In the genomic region with DNA sequence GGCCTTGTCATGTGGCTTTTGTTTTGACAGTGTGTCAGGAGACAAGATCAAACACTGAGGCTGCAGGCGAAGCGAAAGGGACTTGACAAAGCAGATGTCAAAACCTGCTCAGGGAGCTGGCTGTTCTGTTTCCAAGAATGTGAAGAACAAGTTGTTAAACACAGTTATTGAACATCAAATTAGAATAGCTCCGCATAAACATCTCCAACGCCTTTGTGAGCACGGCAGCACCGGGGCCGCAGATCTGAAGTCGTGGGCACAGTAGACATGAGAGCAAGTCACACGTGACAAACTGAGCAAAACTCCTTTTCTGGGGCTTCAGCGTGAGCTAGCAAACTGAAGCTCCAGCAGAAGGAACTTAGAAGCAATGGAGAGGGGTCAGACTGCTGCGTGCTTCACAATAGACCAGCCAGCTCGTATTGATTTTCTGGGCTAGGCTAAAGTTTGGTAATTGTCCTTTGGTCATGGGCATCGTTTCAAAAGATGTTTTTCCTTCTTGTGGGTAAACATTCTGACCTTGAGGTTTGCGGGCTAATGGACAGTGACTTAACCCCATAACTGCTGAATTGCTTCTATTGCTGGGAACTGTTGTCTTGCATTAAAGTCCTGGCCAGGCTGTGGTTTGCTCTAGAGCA, we compare ENCODE assay signal across 17 mouse cellular contexts. TPM values are rescaled to one million over a fixed set of nuclear protein-coding genes. Genes with fewer than 3 reads are reported as not detected.
A peak's percentile ranks its signal among the peaks of the same experiment; 100 is the strongest.
DNase-seq lines count a peak whose midpoint lies in the region; ATAC-seq and TF ChIP-seq lines count a peak whose summit lies in the region.
"Had no signal": no experiment of that assay in that cellular context is flagged by ENCODE, and none has a peak within 500 bp of the region (broad histone marks: within the 10 kb centered on the region; RNA-seq: fewer than 3 reads in every experiment).

No protein-coding gene starts in this region.

- no peaks in the 10 kb centered on the region for H3K4me1 ChIP-seq in forebrain, postnatal 0 days (ENCODE audit: insufficient read depth)
- no peaks in the 10 kb centered on the region for H3K4me1 ChIP-seq in forebrain, embryonic 14.5 days (ENCODE audit: control insufficient read depth, insufficient read depth, low read length)
- H3K4me1 ChIP-seq in midbrain, embryonic 10.5 days, result peaks cover 20% of the 10 kb centered on the region
- peaks cover 9% of the 10 kb centered on the region for H3K4me1 ChIP-seq in midbrain, embryonic 13.5 days (replicated peaks)
- H3K4me1 ChIP-seq in forebrain, embryonic 16.5 days (replicated peaks; ENCODE audit: control insufficient read depth, insufficient read depth, low read length), result peaks cover 3% of the 10 kb centered on the region; the same call in 1 of the 2 replicates

- H3K4me3 ChIP-seq in forebrain, postnatal 0 days (ENCODE audit: low read depth, low read length), result no peak overlapping the region
- no peak overlapping the region for H3K4me3 ChIP-seq in forebrain, embryonic 14.5 days (ENCODE audit: low read depth, low read length)
- H3K4me3 ChIP-seq in midbrain, embryonic 10.5 days, result no peak overlapping the region
- no peak overlapping the region for H3K4me3 ChIP-seq in midbrain, embryonic 13.5 days (replicated peaks)
- no peak overlapping the region for H3K4me3 ChIP-seq in forebrain, embryonic 16.5 days (replicated peaks; ENCODE audit: low read length)
- H3K4me3 ChIP-seq: forebrain, embryonic 12.5 days; limb, embryonic 10.5 days had no signal

- H3K27me3 ChIP-seq in forebrain, postnatal 0 days (ENCODE audit: insufficient read depth, low read length), result no peaks in the 10 kb centered on the region
- no peaks in the 10 kb centered on the region for H3K27me3 ChIP-seq in forebrain, embryonic 14.5 days (replicated peaks; ENCODE audit: control insufficient read depth, insufficient read depth, low read length)
- H3K27me3 ChIP-seq in midbrain, embryonic 10.5 days (ENCODE audit: low read depth, poor library complexity, severe bottlenecking), result no peaks in the 10 kb centered on the region
- H3K27me3 ChIP-seq in midbrain, embryonic 13.5 days, result no peaks in the 10 kb centered on the region
- H3K27me3 ChIP-seq in forebrain, embryonic 16.5 days (replicated peaks; ENCODE audit: control insufficient read depth, insufficient read depth, low read length), result no peaks in the 10 kb centered on the region
- H3K27me3 ChIP-seq: forebrain, embryonic 12.5 days had no signal

- no peak overlapping the region for H3K9ac ChIP-seq in forebrain, postnatal 0 days
- H3K9ac ChIP-seq in forebrain, embryonic 14.5 days (ENCODE audit: low read length), result no peak overlapping the region
- H3K9ac ChIP-seq in midbrain, embryonic 13.5 days (replicated peaks), result no peak overlapping the region
- no peak overlapping the region for H3K9ac ChIP-seq in forebrain, embryonic 16.5 days (replicated peaks; ENCODE audit: low read depth, low read length)
- H3K9ac ChIP-seq: forebrain, embryonic 12.5 days; lung, embryonic 14.5 days had no signal

- TF ChIP-seq CTCF in forebrain, postnatal 0 days (IDR thresholded peaks at IDR 0.05; ENCODE audit: low read depth), result no peak

- H3K9me3 ChIP-seq in forebrain, postnatal 0 days (ENCODE audit: low read length), result 0 out of 2 replicates have a peak, but pooled peaks cover under 1% of the 10 kb centered on the region
- H3K9me3 ChIP-seq in forebrain, embryonic 14.5 days (replicated peaks; ENCODE audit: control insufficient read depth, low read length), result no peaks in the 10 kb centered on the region
- H3K9me3 ChIP-seq in midbrain, embryonic 10.5 days (replicated peaks), result no peaks in the 10 kb centered on the region
- no peaks in the 10 kb centered on the region for H3K9me3 ChIP-seq in midbrain, embryonic 13.5 days
- no peaks in the 10 kb centered on the region for H3K9me3 ChIP-seq in forebrain, embryonic 16.5 days (ENCODE audit: control insufficient read depth, low read length)
- H3K9me3 ChIP-seq: forebrain, embryonic 12.5 days; limb, embryonic 10.5 days had no signal

- WGBS in forebrain, postnatal 0 days, result 51% methylated on average over 14 of the region's 14 CpGs
- 61% methylated on average over 14 of the region's 14 CpGs for WGBS in forebrain, embryonic 14.5 days
- 69% methylated on average over 14 of the region's 14 CpGs for WGBS in midbrain, embryonic 10.5 days
- WGBS in midbrain, embryonic 13.5 days, result 62% methylated on average over 14 of the region's 14 CpGs
- WGBS in forebrain, embryonic 16.5 days, result 59% methylated on average over 14 of the region's 14 CpGs

- H3K36me3 ChIP-seq in forebrain, postnatal 0 days (ENCODE audit: insufficient read depth), result no peaks in the 10 kb centered on the region
- H3K36me3 ChIP-seq in forebrain, embryonic 14.5 days (ENCODE audit: control insufficient read depth, insufficient read depth, low read length), result no peaks in the 10 kb centered on the region
- no peaks in the 10 kb centered on the region for H3K36me3 ChIP-seq in midbrain, embryonic 10.5 days
- no peaks in the 10 kb centered on the region for H3K36me3 ChIP-seq in midbrain, embryonic 13.5 days
- no peaks in the 10 kb centered on the region for H3K36me3 ChIP-seq in forebrain, embryonic 16.5 days (ENCODE audit: control insufficient read depth, insufficient read depth)
- H3K36me3 ChIP-seq: forebrain, embryonic 12.5 days; limb, embryonic 10.5 days had no signal

- peak; percentile 32; the same call in 1 of the 2 replicates for ATAC-seq in forebrain, postnatal 0 days
- ATAC-seq in forebrain, embryonic 14.5 days, result no peak
- no peak for ATAC-seq in midbrain, embryonic 13.5 days
- ATAC-seq in forebrain, embryonic 16.5 days, result no peak

- no peak for DNase-seq in forebrain, postnatal 0 days
- no peak for DNase-seq in forebrain, embryonic 14.5 days (ENCODE audit: low spot score)
- no peak for DNase-seq in midbrain, embryonic 10.5 days (ENCODE audit: low spot score)
- DNase-seq in frontal cortex, postnatal 14 days (ENCODE audit: low spot score in 2 of 2), result peak; percentile 41 to 60
- DNase-seq in right cerebral cortex, postnatal 25 days, result peak; percentile 20
- DNase-seq in urinary bladder, postnatal 4 days (ENCODE audit: low spot score in 2 of 2), result no peak
- DNase-seq: cerebellum, adult 8-10 months; lung, embryonic 14.5 days; thymus, adult 2 months had no signal

- H3K27ac ChIP-seq in forebrain, postnatal 0 days (ENCODE audit: low read depth, low read length), result no peak overlapping the region
- no peak overlapping the region for H3K27ac ChIP-seq in forebrain, embryonic 14.5 days (ENCODE audit: low read depth, low read length)
- H3K27ac ChIP-seq in midbrain, embryonic 10.5 days (replicated peaks), result peak overlapping the region; percentile 69; the same call in 1 of the 2 replicates
- no peak overlapping the region for H3K27ac ChIP-seq in midbrain, embryonic 13.5 days
- no peak overlapping the region for H3K27ac ChIP-seq in forebrain, embryonic 16.5 days (ENCODE audit: low read length)
- H3K27ac ChIP-seq: forebrain, embryonic 12.5 days; limb, embryonic 10.5 days had no signal

- no peak overlapping the region for H3K4me2 ChIP-seq in forebrain, postnatal 0 days (ENCODE audit: low read depth)
- H3K4me2 ChIP-seq in forebrain, embryonic 14.5 days (ENCODE audit: low read length), result no peak overlapping the region
- H3K4me2 ChIP-seq in midbrain, embryonic 13.5 days (replicated peaks), result no peak overlapping the region
- no peak overlapping the region for H3K4me2 ChIP-seq in forebrain, embryonic 16.5 days (ENCODE audit: low read length)
- H3K4me2 ChIP-seq: forebrain, embryonic 12.5 days; lung, embryonic 14.5 days had no signal

RNA-seq across cellular contexts. Expression of a gene that starts 39.6 kb away (rescaled TPM):
- not detected in 2 replicates for total RNA-seq in forebrain, postnatal 0 days (2014; rRNA removed)
- polyA plus RNA-seq in forebrain, postnatal 0 days (2015; fragmentation: Nextera tagmentation; extraction: Ambion mirVana), result not detected in 2 replicates
- not detected in 2 replicates for polyA plus RNA-seq in forebrain, embryonic 14.5 days (2014; fragmentation: Nextera tagmentation; extraction: Ambion mirVana)
- polyA plus RNA-seq in midbrain, embryonic 10.5 days (2016; fragmentation: Nextera tagmentation; extraction: Ambion mirVana), result not detected in 2 replicates
- polyA plus RNA-seq in midbrain, embryonic 13.5 days (2015; fragmentation: Nextera tagmentation; extraction: Ambion mirVana), result not detected in 2 replicates
- not detected in 2 replicates for polyA plus RNA-seq in forebrain, embryonic 16.5 days (2015; fragmentation: Nextera tagmentation; extraction: Ambion mirVana)
- total RNA-seq: megakaryocyte, adult 5-6 weeks had no signal
- polyA plus RNA-seq: embryonic facial prominence, embryonic 11.5 days; forebrain, embryonic 12.5 days; heart, embryonic 16.5 days; kidney, embryonic 16.5 days; limb, embryonic 10.5 days; lung, embryonic 14.5 days had no signal

Comparison
In these comparisons a context has a peak if more than half of its experiments do, and no peak if none do; other contexts are left out.
1. DNase-seq: peak in frontal cortex, postnatal 14 days (2 of 2) and right cerebral cortex, postnatal 25 days (single experiment); none in forebrain, postnatal 0 days (single experiment), forebrain, embryonic 14.5 days (single experiment), midbrain, embryonic 10.5 days (single experiment) and urinary bladder, postnatal 4 days (0 of 2).